Mouse (Mus musculus) central nervous system, embryonic 14 days (tissue): ENCODE measurements around the gene Cxcl9. TPM values are rescaled to one million over a fixed set of nuclear protein-coding genes. Genes with fewer than 3 reads are reported as not detected.

Experiments used
- polyA plus RNA-seq: library from polyadenylated mRNA; depleted of rRNA; stranded (reverse); fragments of >200 nt; gene quantifications from 2 replicates; pipeline ENCODE4 v1.2.3, GENCODE M21; 2012; rRNA removed

The Cxcl9 gene
- polyA plus RNA-seq, result 0.22 and 2.2 TPM in 2 replicates

DNA sequence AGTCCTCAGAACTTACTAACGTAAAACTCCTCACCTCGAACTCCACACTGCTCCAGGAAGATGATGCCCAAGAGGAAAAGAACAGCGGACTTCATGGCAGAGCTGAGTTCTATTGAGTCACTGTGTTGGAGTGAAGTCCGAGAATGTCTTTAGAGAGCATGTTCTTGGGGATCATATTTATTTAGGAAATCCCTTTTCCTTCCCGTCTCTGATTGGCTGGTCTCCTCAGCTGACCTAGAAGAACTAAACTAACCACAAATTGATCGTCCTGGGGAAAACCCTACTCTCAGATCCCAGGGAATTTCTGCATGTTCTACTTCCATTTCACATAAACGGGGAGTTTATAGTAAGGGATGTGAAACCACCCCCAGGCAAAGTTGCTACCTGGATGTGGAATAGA, at the start of gene Cxcl9:
Cxcl9 (minus strand) TSS at position 151 of the 400 bp plus-strand sequence.

DNA sequence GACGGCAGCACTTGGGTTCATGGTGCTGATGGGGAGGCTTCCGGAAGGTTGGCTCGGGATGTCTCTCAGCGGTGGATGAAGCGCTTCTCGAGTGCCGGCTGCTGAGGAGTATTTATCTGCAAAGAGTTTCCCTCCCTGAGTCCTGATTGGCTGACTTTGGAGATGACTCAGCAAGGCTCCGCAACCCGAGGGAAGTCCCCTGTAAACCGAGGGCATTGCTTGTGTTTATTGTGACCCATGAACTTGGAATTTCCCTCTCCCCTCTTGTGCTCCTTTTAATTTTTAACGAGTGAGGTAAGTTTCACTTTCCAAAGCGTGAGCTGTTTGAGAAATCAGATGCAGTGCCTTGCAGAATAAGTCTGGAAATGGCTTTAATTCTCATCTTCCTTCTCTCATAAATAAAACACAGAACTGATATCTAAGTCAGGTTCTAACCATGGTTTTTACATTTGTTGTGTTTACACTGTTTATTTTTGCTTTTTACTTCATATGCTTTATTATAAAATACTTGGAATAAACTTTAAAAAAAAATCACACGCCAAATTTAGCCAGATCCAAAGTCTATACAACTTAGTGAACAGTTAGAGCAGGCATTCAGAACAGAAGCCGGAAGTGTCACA, 21.0 kb upstream of the Cxcl9 start, which contains the start of gene Cxcl10:
Cxcl10 (minus strand) TSS at position 96 of the 620 bp plus-strand sequence.

DNA sequence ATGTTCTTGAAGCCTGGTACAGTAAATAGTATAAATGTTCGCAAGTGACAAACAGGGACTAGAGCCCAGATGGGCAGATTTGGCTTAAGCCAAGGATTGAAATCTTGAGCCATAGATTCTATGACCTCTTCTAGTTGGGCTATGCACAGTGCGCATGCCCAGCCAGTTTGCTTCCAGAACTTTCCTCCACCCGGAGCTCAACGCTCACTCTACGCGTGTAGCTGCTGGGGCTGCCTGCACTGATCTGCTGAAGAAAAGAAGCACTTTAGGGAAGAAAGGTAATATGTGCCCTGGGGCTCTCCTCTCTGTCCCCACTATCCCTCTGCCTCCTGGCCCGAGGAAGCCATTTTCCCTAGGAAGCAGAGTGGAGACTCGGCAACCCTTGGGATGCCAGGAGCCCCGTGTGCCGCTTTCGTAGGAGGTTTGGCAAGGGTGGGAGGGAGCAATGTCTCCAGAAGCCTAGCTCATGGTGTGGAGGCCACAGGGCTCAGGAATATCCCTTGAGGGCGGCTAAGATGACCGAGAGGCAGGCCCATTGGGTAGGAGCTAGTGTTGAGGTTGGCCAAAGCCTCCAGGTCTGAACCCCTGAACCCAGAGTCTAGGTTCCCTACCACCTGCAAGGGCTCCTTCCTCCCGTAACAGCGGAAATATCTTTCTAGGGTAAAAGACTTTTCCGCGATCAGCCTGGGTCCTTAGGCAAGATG, 3.9 kb upstream of the Cxcl9 start, which contains the start of gene Art3:
Art3 (plus strand) TSS at position 193 of the 704 bp plus-strand sequence.

DNA sequence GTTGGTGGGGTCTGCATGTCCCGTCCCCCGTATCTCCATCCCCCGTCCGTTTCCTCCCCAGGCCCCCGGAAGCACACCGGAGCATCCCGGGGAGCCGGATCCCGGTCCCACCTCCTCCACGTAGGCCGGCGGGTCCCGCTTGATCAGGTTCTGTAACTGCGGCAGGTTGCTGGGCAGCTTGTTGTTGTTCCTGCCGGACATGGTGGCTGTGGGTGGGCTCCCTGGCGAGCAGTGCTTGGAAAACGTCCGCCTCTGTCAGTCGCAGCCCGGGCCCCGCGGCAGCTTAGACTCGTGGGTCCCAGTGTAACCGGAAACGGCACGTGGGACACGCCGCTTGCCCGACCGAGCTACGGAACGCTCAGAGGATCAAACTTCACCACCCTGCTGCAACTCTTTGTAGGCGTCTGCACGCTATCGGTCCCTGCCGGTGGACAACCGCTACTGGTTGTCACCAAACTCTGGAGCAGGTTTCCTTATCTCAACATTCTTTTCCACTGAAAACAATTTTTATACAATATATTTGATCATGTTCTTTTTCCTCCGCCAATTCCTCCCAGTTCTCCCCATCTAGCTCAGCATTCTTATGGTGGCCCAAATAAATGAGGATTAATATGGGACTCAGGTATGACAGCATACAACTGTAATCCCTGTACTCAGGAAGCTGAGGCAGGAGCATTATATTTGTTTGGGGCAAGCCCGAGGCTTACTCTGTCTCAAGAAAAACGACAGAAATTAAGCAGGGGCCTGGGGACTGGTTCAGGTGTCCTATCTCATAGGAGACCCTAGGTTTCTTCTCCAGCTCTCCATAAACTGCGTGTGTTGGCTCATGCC, 18.0 kb downstream of the Cxcl9 start, which contains the start of gene Sdad1:
Sdad1 (minus strand) TSS at position 799 of the 831 bp plus-strand sequence.

DNA sequence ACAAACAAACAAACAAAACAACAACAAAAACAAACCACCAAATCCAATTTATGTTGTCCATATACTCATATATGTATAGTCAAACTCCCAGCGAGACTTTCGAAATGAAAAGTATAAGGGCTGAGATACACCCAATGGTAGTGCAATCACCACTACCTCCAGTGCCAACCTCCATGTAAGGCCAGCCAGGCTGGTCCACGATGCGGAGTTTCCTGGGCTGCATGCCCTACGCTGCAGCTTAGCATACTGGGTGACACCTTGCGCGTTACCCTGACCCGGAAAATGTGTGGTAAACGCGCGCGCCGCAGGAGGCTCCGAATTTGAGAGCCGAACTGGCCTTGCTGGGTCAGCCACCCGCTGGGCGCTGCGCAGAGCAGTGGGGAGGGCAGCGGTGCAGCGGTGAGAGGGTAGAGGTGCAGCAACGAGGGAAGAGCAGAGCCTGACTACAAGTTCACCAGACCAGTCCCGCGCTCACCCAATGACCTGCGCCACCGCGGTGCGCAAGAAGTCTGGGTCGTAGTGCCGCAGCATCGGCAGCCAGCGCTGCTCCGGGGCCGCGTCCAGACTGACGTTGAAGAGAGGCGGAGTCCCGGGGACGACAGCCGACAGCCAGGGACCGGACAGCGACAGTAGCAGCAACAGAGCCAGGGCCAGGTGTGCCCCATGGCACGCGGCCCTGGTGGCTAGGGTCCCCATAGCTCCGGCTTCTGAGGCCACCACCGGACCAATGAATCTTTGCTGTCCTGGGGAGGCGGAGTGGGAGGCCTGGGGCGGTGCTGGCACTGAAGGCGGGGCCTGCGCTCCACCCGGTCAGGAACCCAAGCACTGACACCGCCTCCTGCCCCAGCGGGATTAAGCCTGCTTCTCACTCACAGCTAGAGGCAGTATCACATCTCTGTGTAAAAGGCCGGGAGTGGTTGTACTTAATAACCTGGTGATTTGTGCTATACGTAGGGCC, 50.2 kb downstream of the Cxcl9 start, which contains the start of gene Naaa:
Naaa (minus strand) TSS at position 734 of the 958 bp plus-strand sequence.

Other genes with a start within 250 kb of the Cxcl9 start
- 126 and 139 TPM in 2 replicates for gene G3bp2, start 244.4 kb downstream of the Cxcl9 start, polyA plus RNA-seq
- 45.0 and 46.4 TPM in 2 replicates for gene Uso1, start 190.1 kb downstream of the Cxcl9 start, polyA plus RNA-seq
- not detected in 2 replicates for gene U90926, start 112.7 kb downstream of the Cxcl9 start, polyA plus RNA-seq
- 0.80 and 0.96 TPM in 2 replicates for gene Ppef2, start 71.8 kb downstream of the Cxcl9 start, polyA plus RNA-seq
- 13.2 and 15.2 TPM in 2 replicates for gene Naaa, start 49.9 kb downstream of the Cxcl9 start, polyA plus RNA-seq
- 21.2 and 23.2 TPM in 2 replicates for gene Sdad1, start 17.6 kb downstream of the Cxcl9 start, polyA plus RNA-seq
- 4.6 and 5.1 TPM in 2 replicates for gene Art3, start 3.7 kb upstream of the Cxcl9 start, polyA plus RNA-seq
- 10.4 and 31.7 TPM in 2 replicates for gene Cxcl10, start 20.8 kb upstream of the Cxcl9 start, polyA plus RNA-seq
- 62.5 and 71.3 TPM in 2 replicates for gene Nup54, start 107.1 kb upstream of the Cxcl9 start, polyA plus RNA-seq
- 51.4 and 57.8 TPM in 2 replicates for gene Scarb2, start 178.8 kb upstream of the Cxcl9 start, polyA plus RNA-seq
- gene Fam47e, start 227.0 kb upstream of the Cxcl9 start, polyA plus RNA-seq, result 0.26 and 0.39 TPM in 2 replicates